Mouse (Mus musculus): ENCODE results near the gene 4930513O06Rik. TPM values are rescaled to one million over a fixed set of nuclear protein-coding genes. Genes with fewer than 3 reads are reported as not detected.

Gene 4930513O06Rik
- polyA plus RNA-seq (2012; rRNA removed), result not detected in 2 replicates

GRCm38 (mm10) chrX:139085943-139086342, at the start of gene 4930513O06Rik:
Gene 4930513O06Rik, plus strand, starts transcription at chrX:139086243.

GRCm38 (mm10) chrX:139085077-139085476, 966 bp upstream of the 4930513O06Rik start, which contains the start of gene Serpina7:
Gene Serpina7, minus strand, starts transcription at chrX:139085236.

Other genes starting within 250 kb of the 4930513O06Rik start
- gene Nrk, start 171.8 kb upstream of the 4930513O06Rik start, polyA plus RNA-seq (2012; rRNA removed), result 1.7 and 10.7 TPM in 2 replicates
- 0.02 and 0.14 TPM in 2 replicates for gene Serpina7, start 1.0 kb upstream of the 4930513O06Rik start, polyA plus RNA-seq (2012; rRNA removed)
- not detected in 2 replicates for gene 4933428M09Rik, start 93.0 kb downstream of the 4930513O06Rik start, polyA plus RNA-seq (2012; rRNA removed)
- gene Mum1l1, start 123.8 kb downstream of the 4930513O06Rik start, polyA plus RNA-seq (2012; rRNA removed), result 3.6 and 5.4 TPM in 2 replicates
- gene Trap1a, start 247.4 kb downstream of the 4930513O06Rik start, polyA plus RNA-seq (2012; rRNA removed), result not detected in 2 replicates